Mouse (Mus musculus) 3T3-L1 (cell line): ENCODE measurements at regions not wholly inside any gene's neighbourhood (a gene's known extent, or its start where the extent isn't known, plus 50 kb on each side); places are given as distances from the start of the nearest gene placed in this dataset.

Experiments
- DNase-seq: peaks from one replicate; pipeline ENCODE4 v3.0.0-alpha.2; 2015; ENCODE audit warnings: low read depth, low spot score

- no peak for DNase-seq
Observed at GRCm38 (mm10) chr5:106056631-106057030, 180.3 kb downstream of the Zfp326 start.

GRCm38 (mm10) chr5:106055221-106055620, 178.9 kb downstream of the Zfp326 start:
- DNase-seq = no peak

GRCm38 (mm10) chr5:106051026-106051425, 174.7 kb downstream of the Zfp326 start:
- no peak for DNase-seq

- DNase-seq = no peak
Observed at GRCm38 (mm10) chr5:106044878-106045585, 168.7 kb downstream of the Zfp326 start.

- DNase-seq = no peak
Observed at GRCm38 (mm10) chr5:106038321-106038720, 162.0 kb downstream of the Zfp326 start.

GRCm38 (mm10) chr5:106036176-106036575, 159.8 kb downstream of the Zfp326 start:
- DNase-seq = no peak

GRCm38 (mm10) chr5:106032956-106033355, 156.6 kb downstream of the Zfp326 start:
- DNase-seq = no peak

GRCm38 (mm10) chr5:106026861-106027260, 150.5 kb downstream of the Zfp326 start:
- no peak for DNase-seq

GRCm38 (mm10) chr5:106004292-106004917, 128.0 kb downstream of the Zfp326 start:
- no peak for DNase-seq

GRCm38 (mm10) chr5:106003321-106004291, 127.2 kb downstream of the Zfp326 start:
- DNase-seq = no peak

- DNase-seq = peak; percentile 20
Observed at GRCm38 (mm10) chr5:106002330-106002729, 126.0 kb downstream of the Zfp326 start.

GRCm38 (mm10) chr5:105994218-105994617, 117.9 kb downstream of the Zfp326 start:
- no peak for DNase-seq

GRCm38 (mm10) chr5:105993066-105993760, 116.8 kb downstream of the Zfp326 start:
- DNase-seq = no peak

- DNase-seq = no peak
Observed at GRCm38 (mm10) chr5:105990777-105991176, 114.4 kb downstream of the Zfp326 start.

GRCm38 (mm10) chr5:105986401-105986800, 110.0 kb downstream of the Zfp326 start:
- peak; percentile 73 for DNase-seq

GRCm38 (mm10) chr5:105983131-105983530, 106.8 kb downstream of the Zfp326 start:
- DNase-seq = no peak

- no peak for DNase-seq
Observed at GRCm38 (mm10) chr5:105976746-105977145, 100.4 kb downstream of the Zfp326 start.

- no peak for DNase-seq
Observed at GRCm38 (mm10) chr5:105976076-105976475, 99.7 kb downstream of the Zfp326 start.

GRCm38 (mm10) chr5:105975275-105976011, 99.1 kb downstream of the Zfp326 start:
- DNase-seq = no peak

- DNase-seq = no peak
Observed at GRCm38 (mm10) chr5:105974576-105975177, 98.3 kb downstream of the Zfp326 start.
